Mouse (Mus musculus) liver, embryonic 12.5 days (tissue): ENCODE measurements at regions not wholly inside any gene's neighbourhood (a gene's known extent, or its start where the extent isn't known, plus 50 kb on each side); places are given as distances from the start of the nearest gene placed in this dataset.

Experiments
- ATAC-seq: fragments of 200-750 bp; cut with Nextera tagmentation; 2 replicates; pipeline ENCODE4 v1.8.0; 2017; ENCODE audit warnings: moderate number of reproducible peaks, mild to moderate bottlenecking, moderate library complexity
- H3K27ac ChIP-seq: fragments of 300-500 bp; sonication (generic); 2 replicates; pipeline ENCODE4 v1.5.1; 2016; ENCODE audit warnings: mild to moderate bottlenecking
- H3K27me3 ChIP-seq: fragments of 300-500 bp; sonication (generic); replicated peaks from 2 replicates; pipeline ENCODE4 v1.6.1; 2016; ENCODE audit warnings: mild to moderate bottlenecking, moderate library complexity
- H3K36me3 ChIP-seq: fragments of 300-500 bp; sonication (generic); 2 replicates; pipeline ENCODE4 v1.6.1; 2016; ENCODE audit warnings: mild to moderate bottlenecking, moderate library complexity
- H3K4me1 ChIP-seq: fragments of 300-500 bp; sonication (generic); 2 replicates; pipeline ENCODE4 v1.6.1; 2016
- H3K4me2 ChIP-seq: fragments of 300-500 bp; sonication (generic); 2 replicates; pipeline ENCODE4 v1.6.1; 2016; ENCODE audit warnings: mild to moderate bottlenecking, moderate library complexity
- H3K4me3 ChIP-seq: fragments of 300-500 bp; sonication (generic); 2 replicates; pipeline ENCODE4 v1.5.1; 2016; ENCODE audit warnings: mild to moderate bottlenecking, moderate library complexity
- H3K9ac ChIP-seq: fragments of 300-500 bp; sonication (generic); 2 replicates; pipeline ENCODE4 v1.6.1; 2016; ENCODE audit warnings: mild to moderate bottlenecking, moderate library complexity
- H3K9me3 ChIP-seq: fragments of 300-500 bp; sonication (generic); replicated peaks from 2 replicates; pipeline ENCODE4 v1.6.1; 2016; ENCODE audit warnings: mild to moderate bottlenecking, moderate library complexity
- WGBS: fragments of 180-500 bp; shearing (Covaris S2); methylation state at CpG from one replicate; pipeline ENCODE4 v1.1.7; 2016; ENCODE audit not compliant: insufficient replicate concordance; 5-methylcytosine and 5-hydroxymethylcytosine counted together

DNA sequence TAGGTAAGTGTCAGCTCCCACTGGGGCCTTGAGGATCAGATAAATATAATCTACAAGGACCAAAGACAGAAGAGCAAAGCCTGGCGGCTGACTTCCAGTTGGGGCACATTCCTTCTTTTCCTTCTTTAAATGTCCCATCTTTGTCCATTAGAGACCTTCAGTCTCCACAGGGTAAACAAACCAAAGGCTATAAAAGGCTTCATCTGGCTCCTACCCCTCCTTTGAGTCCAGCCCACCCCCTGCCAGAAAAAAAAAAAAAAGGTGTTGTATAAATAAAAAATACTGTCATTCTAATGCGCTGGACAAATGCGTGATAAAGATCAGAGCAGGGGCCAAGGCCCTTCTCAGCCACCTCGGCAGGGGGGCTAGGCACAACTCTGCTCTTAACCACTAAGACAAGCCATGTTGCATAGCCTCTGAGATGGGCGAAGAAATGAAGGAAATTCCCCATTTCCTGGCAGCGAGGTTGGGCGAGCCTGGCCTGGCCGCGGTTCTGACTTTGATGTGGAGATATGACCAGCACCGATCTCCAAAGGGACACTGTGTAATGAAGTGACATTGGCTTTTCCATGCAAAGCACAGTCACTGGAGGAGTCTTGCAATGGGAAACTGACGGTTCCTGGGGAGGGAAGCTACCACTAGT lies 492.0 kb downstream of the Med13l start:
- Histone ChIP-seq H3K27ac (no peak overlapping the region), H3K4me1 (no peaks in the 10 kb centered on the region), H3K9me3 (no peaks in the 10 kb centered on the region), H3K27me3 (0 out of 2 replicates have a peak, but pooled peaks cover 7% of the 10 kb centered on the region), H3K36me3 (no peaks in the 10 kb centered on the region), H3K4me2 (no peak overlapping the region), H3K9ac (no peak overlapping the region), H3K4me3 (no peak overlapping the region)
- no peak for ATAC-seq
- 13% methylated on average over 11 of the region's 11 CpGs for WGBS

DNA sequence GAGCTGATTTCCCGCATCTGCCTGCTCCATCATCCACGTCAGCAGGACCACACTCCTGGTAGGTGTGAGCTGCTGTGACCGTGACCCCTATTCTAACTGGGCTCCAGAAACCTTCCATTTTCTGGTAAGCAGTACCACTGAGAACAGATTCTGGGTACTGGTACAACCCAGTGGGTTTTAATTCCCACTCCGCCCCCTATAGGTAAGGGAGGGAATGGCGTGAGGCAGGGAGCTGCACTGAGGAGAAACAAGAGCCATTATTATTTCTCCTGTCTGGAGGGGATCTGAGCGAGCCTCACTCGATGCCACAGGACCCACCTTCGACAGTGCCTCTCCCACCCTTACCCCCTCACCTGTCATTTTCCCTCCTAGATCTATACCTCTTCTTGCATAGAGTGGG lies 493.3 kb downstream of the Med13l start:
- no peaks in the 10 kb centered on the region for H3K36me3 ChIP-seq
- 0 out of 2 replicates have a peak, but pooled peaks cover 7% of the 10 kb centered on the region for H3K27me3 ChIP-seq
- no peak overlapping the region for H3K4me2 ChIP-seq
- H3K4me3 ChIP-seq: no peak overlapping the region
- H3K27ac ChIP-seq: no peak overlapping the region
- no peak for ATAC-seq
- H3K9ac ChIP-seq: no peak overlapping the region
- WGBS: 69% methylated on average over 8 of the region's 8 CpGs
- H3K4me1 ChIP-seq: no peaks in the 10 kb centered on the region
- H3K9me3 ChIP-seq: no peaks in the 10 kb centered on the region

- H3K9me3 ChIP-seq: no peaks in the 10 kb centered on the region
- H3K27me3 ChIP-seq: 0 out of 2 replicates have a peak, but pooled peaks cover 7% of the 10 kb centered on the region
- no peak overlapping the region for H3K4me2 ChIP-seq
- no peak overlapping the region for H3K4me3 ChIP-seq
- no peaks in the 10 kb centered on the region for H3K36me3 ChIP-seq
- H3K4me1 ChIP-seq: no peaks in the 10 kb centered on the region
- H3K9ac ChIP-seq: no peak overlapping the region
- WGBS: 47% methylated on average over 6 of the region's 6 CpGs
- ATAC-seq: no peak
- no peak overlapping the region for H3K27ac ChIP-seq
Measured at GRCm38 (mm10) chr5:119054393-119054792, 493.9 kb downstream of the Med13l start.

- Histone ChIP-seq H3K9me3 (no peaks in the 10 kb centered on the region), H3K27ac (no peak overlapping the region), H3K9ac (no peak overlapping the region), H3K36me3 (no peaks in the 10 kb centered on the region), H3K4me2 (no peak overlapping the region), H3K27me3 (0 out of 2 replicates have a peak, but pooled peaks cover 7% of the 10 kb centered on the region), H3K4me1 (no peaks in the 10 kb centered on the region), H3K4me3 (no peak overlapping the region)
- WGBS: 20% methylated on average over 12 of the region's 12 CpGs
- ATAC-seq: no peak
Measured at GRCm38 (mm10) chr5:119055430-119055829, 495.0 kb downstream of the Med13l start.

- Histone ChIP-seq H3K4me2 (no peak overlapping the region), H3K36me3 (no peaks in the 10 kb centered on the region), H3K9me3 (no peaks in the 10 kb centered on the region), H3K27me3 (0 out of 2 replicates have a peak, but pooled peaks cover 7% of the 10 kb centered on the region), H3K4me3 (no peak overlapping the region), H3K9ac (no peak overlapping the region), H3K4me1 (no peaks in the 10 kb centered on the region), H3K27ac (no peak overlapping the region)
- WGBS: 64% methylated on average over 4 of the region's 4 CpGs
- no peak for ATAC-seq
Measured at GRCm38 (mm10) chr5:119057813-119058212, 497.3 kb downstream of the Med13l start.

GRCm38 (mm10) chr5:119058231-119058851 lies 497.9 kb downstream of the Med13l start:
- ATAC-seq: no peak
- Histone ChIP-seq H3K9ac (no peak overlapping the region), H3K4me2 (no peak overlapping the region), H3K36me3 (no peaks in the 10 kb centered on the region), H3K9me3 (no peaks in the 10 kb centered on the region), H3K4me3 (no peak overlapping the region), H3K27me3 (0 out of 2 replicates have a peak, but pooled peaks cover 7% of the 10 kb centered on the region), H3K27ac (no peak overlapping the region), H3K4me1 (no peaks in the 10 kb centered on the region)
- WGBS: 27% methylated on average over 10 of the region's 10 CpGs

DNA sequence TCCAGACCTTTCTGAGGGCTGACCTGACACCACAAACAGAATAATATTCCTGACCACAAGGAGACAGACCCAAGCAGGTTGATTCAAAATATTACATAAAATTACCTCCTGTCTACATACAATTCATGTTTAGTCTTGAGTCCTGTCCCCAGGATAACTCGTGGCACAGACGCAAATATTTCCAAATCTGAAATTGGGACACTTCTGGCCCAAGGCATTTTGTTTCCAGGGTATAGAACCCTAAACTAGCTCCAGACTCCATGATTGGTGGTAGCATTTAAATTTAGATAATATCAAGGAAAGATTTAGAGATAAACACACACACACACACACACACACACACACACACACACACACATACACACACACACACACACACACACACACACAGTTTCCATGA lies 498.7 kb downstream of the Med13l start:
- H3K4me3 ChIP-seq: no peak overlapping the region
- no peaks in the 10 kb centered on the region for H3K36me3 ChIP-seq
- no peaks in the 10 kb centered on the region for H3K9me3 ChIP-seq
- H3K9ac ChIP-seq: no peak overlapping the region
- no peak overlapping the region for H3K4me2 ChIP-seq
- no peak for ATAC-seq
- H3K27ac ChIP-seq: no peak overlapping the region
- H3K27me3 ChIP-seq: 0 out of 2 replicates have a peak, but pooled peaks cover 6% of the 10 kb centered on the region
- H3K4me1 ChIP-seq: no peaks in the 10 kb centered on the region
- 73% methylated on average over 2 of the region's 2 CpGs for WGBS

DNA sequence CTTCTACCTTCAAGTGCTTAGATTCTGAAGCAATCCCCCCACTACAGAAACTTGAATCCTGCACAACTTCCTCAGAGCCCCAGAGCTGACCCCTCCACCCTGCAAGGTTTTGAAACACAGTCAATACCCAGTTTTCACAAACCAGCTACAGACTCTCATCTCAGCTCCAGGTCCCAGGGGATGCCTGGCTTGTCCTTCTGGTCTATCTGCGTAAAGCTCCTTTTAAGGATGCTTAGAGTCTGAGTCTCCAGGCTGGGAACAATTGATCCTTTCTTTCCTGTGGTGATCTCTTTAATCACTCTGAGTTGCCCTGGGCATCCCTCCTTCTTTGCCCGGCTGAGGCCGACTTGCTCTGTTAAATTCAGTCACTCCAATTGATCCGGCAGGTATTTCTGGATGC lies 500.4 kb downstream of the Med13l start:
- Histone ChIP-seq H3K27me3 (no peaks in the 10 kb centered on the region), H3K9me3 (no peaks in the 10 kb centered on the region), H3K36me3 (no peaks in the 10 kb centered on the region), H3K4me3 (no peak overlapping the region), H3K4me2 (no peak overlapping the region), H3K27ac (no peak overlapping the region), H3K4me1 (no peaks in the 10 kb centered on the region), H3K9ac (no peak overlapping the region)
- ATAC-seq: no peak
- 78% methylated on average over 4 of the region's 4 CpGs for WGBS

DNA sequence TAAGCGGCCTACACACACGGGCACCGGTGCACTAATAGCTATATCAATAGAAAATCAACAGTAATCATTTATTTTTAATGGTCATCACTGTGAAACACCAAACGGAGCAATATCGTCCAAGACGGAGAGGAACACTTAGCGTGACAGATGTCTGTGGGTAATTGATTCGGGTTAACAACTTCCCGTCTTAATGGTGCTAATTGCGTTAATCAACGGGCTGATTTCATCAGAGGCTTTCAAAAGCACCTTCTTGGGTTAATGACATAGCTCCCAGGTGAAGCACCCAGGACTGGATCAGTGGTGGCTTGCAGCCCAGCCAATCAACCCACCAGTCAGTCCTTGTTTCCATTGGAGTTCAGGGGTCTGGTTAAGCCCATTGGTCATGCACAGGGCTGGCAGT lies 502.0 kb downstream of the Med13l start:
- H3K27me3 ChIP-seq: no peaks in the 10 kb centered on the region
- no peak overlapping the region for H3K9ac ChIP-seq
- no peak for ATAC-seq
- H3K4me1 ChIP-seq: no peaks in the 10 kb centered on the region
- no peaks in the 10 kb centered on the region for H3K9me3 ChIP-seq
- no peak overlapping the region for H3K27ac ChIP-seq
- no peak overlapping the region for H3K4me2 ChIP-seq
- no peaks in the 10 kb centered on the region for H3K36me3 ChIP-seq
- H3K4me3 ChIP-seq: no peak overlapping the region
- 80% methylated on average over 11 of the region's 11 CpGs for WGBS

- no peak overlapping the region for H3K27ac ChIP-seq
- 65% methylated on average over 6 of the region's 6 CpGs for WGBS
- no peak overlapping the region for H3K9ac ChIP-seq
Measured at GRCm38 (mm10) chr5:119066666-119067065, 506.2 kb downstream of the Med13l start.

GRCm38 (mm10) chr5:119069765-119070333 lies 509.4 kb downstream of the Med13l start:
- ATAC-seq: no peak
- Histone ChIP-seq H3K27me3 (no peaks in the 10 kb centered on the region), H3K4me1 (no peaks in the 10 kb centered on the region), H3K9ac (no peak overlapping the region), H3K27ac (no peak overlapping the region), H3K4me3 (no peak overlapping the region), H3K36me3 (no peaks in the 10 kb centered on the region), H3K9me3 (no peaks in the 10 kb centered on the region), H3K4me2 (no peak overlapping the region)
- 58% methylated on average over 10 of the region's 10 CpGs for WGBS

More at GRCm38 (mm10) chr5:119066666-119067065, 506.2 kb downstream of the Med13l start:
- Histone ChIP-seq H3K4me2 (no peak overlapping the region), H3K9me3 (no peaks in the 10 kb centered on the region), H3K27me3 (no peaks in the 10 kb centered on the region), H3K36me3 (no peaks in the 10 kb centered on the region), H3K4me3 (no peak overlapping the region), H3K4me1 (no peaks in the 10 kb centered on the region)
- no peak for ATAC-seq

DNA sequence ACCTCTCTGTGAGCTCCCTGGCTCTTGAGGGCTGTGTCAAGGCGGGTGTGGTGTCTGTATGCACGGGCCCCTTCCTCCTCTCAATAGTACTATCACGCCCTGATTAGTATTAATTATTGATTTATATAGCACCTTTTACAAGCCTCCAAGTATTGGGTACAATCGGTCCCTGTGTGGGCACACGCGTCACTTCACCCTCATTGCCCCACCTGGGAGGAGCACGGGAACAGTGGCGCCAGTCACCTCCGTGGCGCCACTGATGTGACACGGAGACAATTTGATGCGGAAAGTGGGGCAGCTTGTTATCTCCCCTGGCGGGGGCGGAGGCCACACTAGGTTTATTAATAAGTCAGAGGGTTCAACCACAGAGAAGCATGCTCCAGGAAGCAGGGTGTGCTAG lies 512.2 kb downstream of the Med13l start:
- Histone ChIP-seq H3K4me3 (no peak overlapping the region), H3K4me2 (no peak overlapping the region), H3K27me3 (no peaks in the 10 kb centered on the region), H3K36me3 (no peaks in the 10 kb centered on the region), H3K9ac (no peak overlapping the region), H3K4me1 (no peaks in the 10 kb centered on the region), H3K9me3 (no peaks in the 10 kb centered on the region), H3K27ac (no peak overlapping the region)
- 81% methylated on average over 14 of the region's 14 CpGs for WGBS
- no peak for ATAC-seq
